Mouse (Mus musculus) midbrain, embryonic 16.5 days (tissue): ENCODE measurements at regions not wholly inside any gene's neighbourhood (a gene's known extent, or its start where the extent isn't known, plus 50 kb on each side); places are given as distances from the start of the nearest gene placed in this dataset.

Source experiments
- ATAC-seq: fragments of 200-750 bp; cut with Nextera tagmentation; 2 replicates; pipeline ENCODE4 v1.8.0; 2017; ENCODE audit warnings: moderate TSS enrichment
- H3K27ac ChIP-seq: fragments of 300-500 bp; sonication (generic); 2 replicates; pipeline ENCODE4 v1.5.1; 2014; ENCODE audit warnings: mild to moderate bottlenecking, low read length, mixed read lengths
- H3K27me3 ChIP-seq: fragments of 300-500 bp; sonication (generic); 2 replicates; pipeline ENCODE4 v1.6.1; 2014; ENCODE audit warnings: low read depth, low read length, mixed read lengths; ENCODE audit not compliant: control insufficient read depth, insufficient read depth
- H3K36me3 ChIP-seq: fragments of 300-500 bp; sonication (generic); 2 replicates; pipeline ENCODE4 v1.6.1; 2014; ENCODE audit warnings: mild to moderate bottlenecking, low read length, moderate library complexity, mixed read lengths; ENCODE audit not compliant: control insufficient read depth, insufficient read depth
- H3K4me1 ChIP-seq: fragments of 300-500 bp; sonication (generic); 2 replicates; pipeline ENCODE4 v1.6.1; 2014; ENCODE audit warnings: mild to moderate bottlenecking, low read length, mixed read lengths; ENCODE audit not compliant: control insufficient read depth, insufficient read depth
- H3K4me2 ChIP-seq: fragments of 300-500 bp; sonication (generic); 2 replicates; pipeline ENCODE4 v1.6.1; 2014; ENCODE audit warnings: mild to moderate bottlenecking, low read length, mixed read lengths
- H3K4me3 ChIP-seq: fragments of 300-500 bp; sonication (generic); 2 replicates; pipeline ENCODE4 v1.5.1; 2014; ENCODE audit warnings: low read depth, mild to moderate bottlenecking, low read length, moderate library complexity, mixed read lengths
- H3K9ac ChIP-seq: fragments of 300-500 bp; sonication (generic); 2 replicates; pipeline ENCODE4 v1.6.1; 2014; ENCODE audit warnings: low read depth, low read length, mixed read lengths
- H3K9me3 ChIP-seq: fragments of 300-500 bp; sonication (generic); replicated peaks from 2 replicates; pipeline ENCODE4 v1.6.1; 2014; ENCODE audit warnings: mild to moderate bottlenecking, low read length, mixed read lengths; ENCODE audit not compliant: control insufficient read depth, poor library complexity, severe bottlenecking
- WGBS: fragments of 180-500 bp; shearing (Covaris S2); extraction: QIAGEN DNeasy Blood & Tissue Kit; methylation state at CpG from one replicate; pipeline ENCODE4 v1.1.7; 2014; 5-methylcytosine and 5-hydroxymethylcytosine counted together

- no peaks in the 10 kb centered on the region for H3K9me3 ChIP-seq
- no peak for ATAC-seq
- 74% methylated on average over 1 of the region's 1 CpGs for whole genome bisulfite sequencing
Measured at GRCm38 (mm10) chr3:15090124-15090523, 204.1 kb downstream of the Car2 start.

GRCm38 (mm10) chr3:15098206-15098817 is 212.2 kb downstream of the Car2 start:
- no peak for ATAC-seq
- no peaks in the 10 kb centered on the region for H3K36me3 ChIP-seq
- WGBS = 83% methylated on average over 6 of the region's 6 CpGs
- H3K27me3 ChIP-seq = no peaks in the 10 kb centered on the region
- H3K4me3 ChIP-seq = no peak overlapping the region
- no peaks in the 10 kb centered on the region for H3K9me3 ChIP-seq
- H3K27ac ChIP-seq = no peak overlapping the region
- H3K4me2 ChIP-seq = no peak overlapping the region
- no peaks in the 10 kb centered on the region for H3K4me1 ChIP-seq
- H3K9ac ChIP-seq = no peak overlapping the region

More at GRCm38 (mm10) chr3:15090124-15090523, 204.1 kb downstream of the Car2 start:
- H3K27me3 ChIP-seq = no peaks in the 10 kb centered on the region
- no peak overlapping the region for H3K4me2 ChIP-seq
- H3K4me3 ChIP-seq = no peak overlapping the region
- no peak overlapping the region for H3K27ac ChIP-seq
- no peaks in the 10 kb centered on the region for H3K36me3 ChIP-seq
- H3K9ac ChIP-seq = no peak overlapping the region
- H3K4me1 ChIP-seq = no peaks in the 10 kb centered on the region

- no peak for ATAC-seq
- Histone ChIP-seq H3K9me3 (no peaks in the 10 kb centered on the region), H3K4me2 (no peak overlapping the region)
Measured at GRCm38 (mm10) chr3:15098981-15099380, 212.9 kb downstream of the Car2 start.

GRCm38 (mm10) chr3:15105627-15106026 is 219.6 kb downstream of the Car2 start:
- H3K27me3 ChIP-seq = no peaks in the 10 kb centered on the region
- no peak overlapping the region for H3K27ac ChIP-seq
- H3K9ac ChIP-seq = no peak overlapping the region
- no peak overlapping the region for H3K4me3 ChIP-seq
- H3K36me3 ChIP-seq = no peaks in the 10 kb centered on the region
- no peak overlapping the region for H3K4me2 ChIP-seq
- no peaks in the 10 kb centered on the region for H3K9me3 ChIP-seq
- H3K4me1 ChIP-seq = no peaks in the 10 kb centered on the region
- WGBS = 64% methylated on average over 4 of the region's 4 CpGs
- ATAC-seq = no peak

More at GRCm38 (mm10) chr3:15098981-15099380, 212.9 kb downstream of the Car2 start:
- no peak overlapping the region for H3K27ac ChIP-seq
- no peaks in the 10 kb centered on the region for H3K4me1 ChIP-seq
- no peak overlapping the region for H3K9ac ChIP-seq
- no peaks in the 10 kb centered on the region for H3K27me3 ChIP-seq
- H3K36me3 ChIP-seq = no peaks in the 10 kb centered on the region
- H3K4me3 ChIP-seq = no peak overlapping the region

- no peak overlapping the region for H3K4me3 ChIP-seq
- WGBS = 87% methylated on average over 6 of the region's 6 CpGs
- no peak overlapping the region for H3K9ac ChIP-seq
- H3K27ac ChIP-seq = no peak overlapping the region
- no peaks in the 10 kb centered on the region for H3K27me3 ChIP-seq
- H3K4me1 ChIP-seq = no peaks in the 10 kb centered on the region
- no peaks in the 10 kb centered on the region for H3K36me3 ChIP-seq
- no peaks in the 10 kb centered on the region for H3K9me3 ChIP-seq
- no peak for ATAC-seq
- no peak overlapping the region for H3K4me2 ChIP-seq
Measured at GRCm38 (mm10) chr3:15106281-15106680, 220.2 kb downstream of the Car2 start.

- ATAC-seq = no peak
- no peaks in the 10 kb centered on the region for H3K4me1 ChIP-seq
- H3K36me3 ChIP-seq = no peaks in the 10 kb centered on the region
- H3K4me2 ChIP-seq = no peak overlapping the region
- no peaks in the 10 kb centered on the region for H3K9me3 ChIP-seq
- WGBS = 96% methylated on average over 5 of the region's 5 CpGs
- H3K4me3 ChIP-seq = no peak overlapping the region
- no peak overlapping the region for H3K27ac ChIP-seq
- no peak overlapping the region for H3K9ac ChIP-seq
- no peaks in the 10 kb centered on the region for H3K27me3 ChIP-seq
Measured at GRCm38 (mm10) chr3:15107301-15107700, 221.2 kb downstream of the Car2 start.

GRCm38 (mm10) chr3:15108239-15108934 is 222.3 kb downstream of the Car2 start:
- Histone ChIP-seq H3K27me3 (no peaks in the 10 kb centered on the region), H3K27ac (no peak overlapping the region), H3K4me1 (no peaks in the 10 kb centered on the region), H3K9me3 (no peaks in the 10 kb centered on the region), H3K4me3 (no peak overlapping the region), H3K9ac (no peak overlapping the region), H3K36me3 (no peaks in the 10 kb centered on the region), H3K4me2 (no peak overlapping the region)
- ATAC-seq = no peak
- 92% methylated on average over 9 of the region's 9 CpGs for WGBS

- no peak for ATAC-seq
- H3K4me3 ChIP-seq = no peak overlapping the region
- H3K36me3 ChIP-seq = no peaks in the 10 kb centered on the region
- H3K4me1 ChIP-seq = no peaks in the 10 kb centered on the region
- no peaks in the 10 kb centered on the region for H3K9me3 ChIP-seq
- H3K4me2 ChIP-seq = no peak overlapping the region
- H3K27me3 ChIP-seq = no peaks in the 10 kb centered on the region
- 72% methylated on average over 4 of the region's 4 CpGs for WGBS
- H3K9ac ChIP-seq = no peak overlapping the region
- H3K27ac ChIP-seq = no peak overlapping the region
Measured at GRCm38 (mm10) chr3:15110037-15110748, 221.9 kb downstream of the Gm9733 start.
